Mouse (Mus musculus): ENCODE measurements around the gene D10Jhu81e.
"Not testable (repeated sequence)": the region's sequence is repeated elsewhere in the genome, so short reads cannot be mapped to it uniquely, and the experiment has no call there.

The D10Jhu81e gene

GRCm38 (mm10) chr10:78169281-78170042, at the start of gene D10Jhu81e:
TSS of gene D10Jhu81e (minus strand) at chr10:78169782.
- peak; percentile 98 to 100 for DNase-seq (ENCODE audit: low spot score in 2 of 2)

- DNase-seq (ENCODE audit: low spot score in 2 of 2): no peak
Measured at GRCm38 (mm10) chr10:78218576-78218975, 49.0 kb upstream of the D10Jhu81e start.

GRCm38 (mm10) chr10:78216376-78217083, 46.9 kb upstream of the D10Jhu81e start:
- DNase-seq (ENCODE audit: low spot score in 2 of 2): peak; percentile 36 to 77

DNA sequence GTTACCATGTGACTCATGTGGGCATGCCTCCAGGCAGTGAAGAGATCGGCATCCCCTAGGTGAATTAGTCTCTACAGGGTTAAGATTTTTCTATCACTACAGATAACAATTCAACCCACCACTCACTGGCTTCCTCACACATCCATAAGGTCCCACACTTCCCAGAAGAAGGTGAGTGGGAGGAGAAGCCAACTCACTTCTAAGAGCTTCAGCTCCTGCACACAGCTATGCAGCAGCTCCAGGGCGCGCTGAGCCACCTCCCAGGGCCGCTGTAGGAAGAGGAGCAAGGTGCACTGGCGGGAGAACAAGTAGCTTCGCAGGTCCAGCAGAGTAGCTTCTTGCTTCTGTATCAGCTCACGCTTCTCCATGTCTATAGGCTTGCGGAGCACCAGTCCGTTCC, 44.8 kb upstream of the D10Jhu81e start:
- no peak for DNase-seq (ENCODE audit: low spot score in 2 of 2)

- DNase-seq (ENCODE audit: low spot score in 2 of 2): peak in 1 of 2 experiments; percentile 54
Measured at GRCm38 (mm10) chr10:78211311-78211710, 41.7 kb upstream of the D10Jhu81e start.

- DNase-seq (ENCODE audit: low spot score in 2 of 2): no peak
Measured at GRCm38 (mm10) chr10:78201182-78201581, 31.6 kb upstream of the D10Jhu81e start.

- no peak for DNase-seq (ENCODE audit: low spot score in 2 of 2)
Measured at GRCm38 (mm10) chr10:78192933-78193332, 23.4 kb upstream of the D10Jhu81e start.

DNA sequence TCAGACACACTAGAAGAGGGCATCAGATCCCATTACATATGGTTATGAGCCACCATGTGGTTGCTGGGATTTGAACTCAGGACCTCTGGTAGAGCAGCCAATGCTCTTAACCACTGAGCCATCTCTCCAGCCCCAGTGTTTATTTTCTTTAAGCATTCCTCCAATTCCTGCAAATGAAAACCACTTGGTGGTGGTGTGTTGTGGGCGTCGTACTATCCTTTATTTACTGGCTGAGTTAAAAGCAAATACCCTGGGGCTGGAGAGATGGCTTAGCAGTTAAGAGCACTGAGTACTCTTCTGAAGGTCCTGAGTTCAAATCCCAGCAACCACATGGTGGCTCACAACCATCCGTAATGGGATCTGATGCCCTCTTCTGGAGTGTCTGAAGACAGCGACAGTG, 16.5 kb upstream of the D10Jhu81e start:
- DNase-seq (ENCODE audit: low spot score in 2 of 2): not testable (repeated sequence)

GRCm38 (mm10) chr10:78185381-78185725, 15.8 kb upstream of the D10Jhu81e start:
- no peak for DNase-seq (ENCODE audit: low spot score in 2 of 2)

- peak; percentile 70 to 93 for DNase-seq (ENCODE audit: low spot score in 2 of 2)
Measured at GRCm38 (mm10) chr10:78184531-78185380, 15.2 kb upstream of the D10Jhu81e start, which contains the start of gene Pwp2. TSS of gene Pwp2 (minus strand) at chr10:78185149.

DNA sequence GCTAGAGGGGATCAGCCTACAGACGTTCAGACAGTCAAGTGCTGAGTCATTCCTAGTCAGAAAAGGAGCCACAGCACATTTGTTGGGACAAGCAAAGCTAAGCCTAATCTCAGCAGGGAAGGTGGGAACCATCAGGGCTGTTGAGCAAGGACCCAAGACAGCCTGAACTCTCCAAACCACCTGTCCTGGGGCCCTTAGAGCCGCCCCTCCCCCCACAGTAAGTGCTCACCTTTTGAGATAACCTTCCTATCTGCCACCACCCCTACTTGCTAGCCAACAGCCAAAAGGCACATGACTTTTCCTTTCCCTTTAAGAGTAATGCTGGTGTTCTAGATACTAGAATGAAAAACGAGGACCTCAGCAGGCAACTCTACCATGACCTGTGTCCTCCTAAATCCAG, 14.0 kb upstream of the D10Jhu81e start:
- no peak for DNase-seq (ENCODE audit: low spot score in 2 of 2)

- no peak for DNase-seq (ENCODE audit: low spot score in 2 of 2)
Measured at GRCm38 (mm10) chr10:78182321-78182720, 12.7 kb upstream of the D10Jhu81e start.

GRCm38 (mm10) chr10:78174474-78174873, 4.9 kb upstream of the D10Jhu81e start:
- DNase-seq (ENCODE audit: low spot score in 2 of 2): no peak

DNA sequence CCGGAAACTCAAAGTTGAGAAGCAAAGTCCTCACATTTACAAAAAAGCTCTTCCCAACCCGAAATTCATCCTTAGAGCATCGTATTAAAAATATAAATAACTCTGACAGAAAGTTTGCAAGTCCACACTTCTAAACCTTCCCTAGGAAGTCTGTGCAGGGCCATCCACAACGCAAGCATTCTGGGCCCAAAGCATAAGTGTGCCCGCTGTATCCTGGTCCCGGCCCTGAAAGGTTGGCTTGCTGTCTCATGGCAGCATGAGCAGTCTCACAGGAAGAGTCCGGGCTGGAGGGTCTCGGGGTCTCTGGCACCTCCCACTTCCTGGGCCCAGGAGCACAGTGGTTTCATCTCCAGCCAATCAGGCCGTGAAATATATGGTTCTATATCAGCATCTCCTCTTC, 2.0 kb upstream of the D10Jhu81e start:
- DNase-seq (ENCODE audit: low spot score in 2 of 2): no peak

DNA sequence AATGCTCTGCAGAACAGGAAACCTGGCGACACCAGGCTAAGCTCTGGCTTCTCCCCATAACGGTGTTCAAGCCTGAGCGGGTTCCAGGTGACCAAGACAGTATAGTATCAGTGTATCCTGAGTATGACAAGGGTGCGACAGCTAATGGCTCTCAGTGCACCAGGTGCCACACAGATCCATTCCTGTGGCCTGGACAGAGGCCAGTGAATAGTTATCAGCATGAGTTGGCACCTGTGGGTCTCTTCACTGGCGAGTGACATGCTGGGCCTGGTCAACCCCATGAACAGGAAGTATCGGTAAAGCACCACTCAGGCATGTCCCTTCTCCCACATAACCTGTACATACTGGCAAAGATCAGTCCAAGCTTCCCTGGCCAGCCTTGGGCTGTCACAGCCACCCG, 1.5 kb upstream of the D10Jhu81e start:
- no peak for DNase-seq (ENCODE audit: low spot score in 2 of 2)

GRCm38 (mm10) chr10:78170445-78170844, 863 bp upstream of the D10Jhu81e start:
- DNase-seq (ENCODE audit: low spot score in 2 of 2): no peak

- no peak for DNase-seq (ENCODE audit: low spot score in 2 of 2)
Measured at GRCm38 (mm10) chr10:78168792-78169191, 790 bp downstream of the D10Jhu81e start.

- DNase-seq (ENCODE audit: low spot score in 2 of 2): no peak
Measured at GRCm38 (mm10) chr10:78167775-78168174, 1.8 kb downstream of the D10Jhu81e start.

DNA sequence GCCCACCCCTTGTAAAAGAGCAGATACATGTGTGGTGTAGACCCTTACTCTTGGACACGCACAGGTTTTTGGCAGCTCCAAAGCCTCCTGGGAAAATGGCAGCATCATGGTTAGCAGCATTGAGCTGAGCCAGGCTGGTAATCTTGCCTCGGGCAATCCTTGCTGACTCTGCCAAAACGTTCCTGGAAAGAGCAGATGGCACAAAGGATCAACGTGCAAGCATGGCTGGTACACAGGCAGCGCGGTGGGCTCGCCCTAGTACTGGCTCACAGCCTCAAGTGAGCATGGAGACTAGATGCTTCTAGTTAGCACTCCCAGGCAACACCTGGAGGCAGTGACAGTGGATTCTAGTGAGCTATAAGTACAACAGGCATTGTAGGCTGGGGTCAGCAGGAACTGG, 2.2 kb downstream of the D10Jhu81e start:
- DNase-seq (ENCODE audit: low spot score in 2 of 2): no peak

DNA sequence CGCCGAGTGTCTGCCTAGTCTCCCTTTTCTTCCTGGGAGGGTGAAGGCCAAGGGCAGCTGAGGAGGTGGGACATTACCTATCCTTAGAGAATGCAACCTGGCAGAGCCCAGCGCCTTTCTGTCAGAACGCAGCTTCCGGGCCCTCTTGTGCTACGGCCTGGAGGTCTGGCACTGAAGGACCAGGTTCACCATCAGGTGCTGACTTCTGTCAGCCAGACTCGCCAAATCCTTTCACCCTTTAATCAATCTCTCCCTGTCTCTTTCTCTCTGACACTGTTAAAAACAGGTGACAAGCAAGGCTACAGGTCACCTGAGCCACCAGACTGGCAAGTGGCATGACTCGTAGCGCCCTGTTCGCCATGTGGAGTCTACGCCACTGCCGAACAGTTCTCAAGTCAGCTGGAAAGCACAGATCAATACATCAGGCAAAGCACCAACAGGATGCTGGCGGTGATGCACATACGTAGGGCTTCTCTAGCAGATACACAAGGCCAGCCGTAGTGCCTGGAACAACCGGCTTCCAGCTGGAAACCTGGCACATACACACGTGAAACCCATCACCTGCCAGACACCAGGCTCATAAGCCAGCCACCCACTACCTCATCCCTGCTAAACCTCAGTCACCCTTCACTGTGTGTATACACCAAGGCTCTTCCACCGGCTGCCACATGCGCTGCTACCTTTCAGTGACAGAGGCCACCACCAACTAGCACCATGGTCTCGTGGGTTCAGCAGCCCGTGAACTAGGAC, 4.2 kb downstream of the D10Jhu81e start:
- DNase-seq (ENCODE audit: low spot score in 2 of 2): no peak

DNA sequence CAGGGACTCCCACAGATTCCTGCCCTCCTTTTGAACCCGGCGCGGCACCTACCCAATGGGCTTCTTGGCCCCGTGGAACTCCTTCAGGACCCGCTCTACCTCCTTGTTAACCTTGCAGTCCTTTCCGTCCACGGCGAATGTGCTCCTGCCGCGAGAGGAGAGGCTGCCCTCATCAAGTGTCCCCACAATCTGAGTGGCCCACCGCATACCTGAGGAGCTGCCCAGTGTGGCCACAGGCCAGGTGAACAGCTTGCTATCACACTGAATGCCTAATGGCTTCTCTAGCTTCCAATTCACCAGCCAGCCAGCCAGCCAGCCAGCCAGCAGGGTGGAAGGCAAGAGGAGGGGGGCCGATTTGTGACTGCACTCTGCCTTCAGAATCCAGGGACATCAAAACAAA, 4.8 kb downstream of the D10Jhu81e start:
- DNase-seq (ENCODE audit: low spot score in 2 of 2): no peak

- DNase-seq (ENCODE audit: low spot score in 2 of 2): peak; percentile 44 to 81
Measured at GRCm38 (mm10) chr10:78163923-78164322, 5.7 kb downstream of the D10Jhu81e start.

Measured in spleen, postnatal 10 days (tissue).